Mouse (Mus musculus): ENCODE results near the gene Plscr3.
A peak's percentile ranks its signal among the peaks of the same experiment; 100 is the strongest.
"Not testable (repeated sequence)": the region's sequence is repeated elsewhere in the genome, so short reads cannot be mapped to it uniquely, and the experiment has no call there.

Gene Plscr3

GRCm38 (mm10) chr11:69833554-69833953, 12.6 kb upstream of the Plscr3 start:
- no peak for DNase-seq (ENCODE audit: low read depth)

- no peak for DNase-seq (ENCODE audit: low read depth)
Measured at GRCm38 (mm10) chr11:69834001-69834549, 12.1 kb upstream of the Plscr3 start.

- no peak for DNase-seq (ENCODE audit: low read depth)
Measured at GRCm38 (mm10) chr11:69835326-69835965, 10.7 kb upstream of the Plscr3 start.

GRCm38 (mm10) chr11:69835966-69836335, 10.2 kb upstream of the Plscr3 start:
- DNase-seq (ENCODE audit: low read depth), result no peak

GRCm38 (mm10) chr11:69836703-69837576, 9.2 kb upstream of the Plscr3 start:
- DNase-seq (ENCODE audit: low read depth), result no peak

- peak; percentile 57 for DNase-seq (ENCODE audit: low read depth)
Measured at GRCm38 (mm10) chr11:69837604-69837951, 8.6 kb upstream of the Plscr3 start, which contains the start of gene Nlgn2. TSS of gene Nlgn2 (minus strand) at chr11:69837784.

GRCm38 (mm10) chr11:69837952-69838713, 8.0 kb upstream of the Plscr3 start, which contains the start of gene Tmem256:
TSS of gene Tmem256 (plus strand) at chr11:69838514.
- DNase-seq (ENCODE audit: low read depth), result peak; percentile 98

GRCm38 (mm10) chr11:69838714-69839104, 7.5 kb upstream of the Plscr3 start:
- no peak for DNase-seq (ENCODE audit: low read depth)

GRCm38 (mm10) chr11:69846738-69847688, 837 bp downstream of the Plscr3 start:
- no peak for DNase-seq (ENCODE audit: low read depth)

- no peak for DNase-seq (ENCODE audit: low read depth)
Measured at GRCm38 (mm10) chr11:69848021-69848420, 1.8 kb downstream of the Plscr3 start.

- no peak for DNase-seq (ENCODE audit: low read depth)
Measured at GRCm38 (mm10) chr11:69849128-69849527, 3.0 kb downstream of the Plscr3 start.

- no peak for DNase-seq (ENCODE audit: low read depth)
Measured at GRCm38 (mm10) chr11:69849884-69850283, 3.7 kb downstream of the Plscr3 start.

- no peak for DNase-seq (ENCODE audit: low read depth)
Measured at GRCm38 (mm10) chr11:69850754-69851153, 4.6 kb downstream of the Plscr3 start.

- peak; percentile 73 for DNase-seq (ENCODE audit: low read depth)
Measured at GRCm38 (mm10) chr11:69853994-69854393, 7.8 kb downstream of the Plscr3 start.

GRCm38 (mm10) chr11:69854680-69855079, 8.5 kb downstream of the Plscr3 start:
- DNase-seq (ENCODE audit: low read depth), result no peak

GRCm38 (mm10) chr11:69855347-69855746, 9.2 kb downstream of the Plscr3 start:
- DNase-seq (ENCODE audit: low read depth), result no peak

GRCm38 (mm10) chr11:69858113-69858998, 12.2 kb downstream of the Plscr3 start, which contains the start of gene Tnk1:
TSS of gene Tnk1 (minus strand) at chr11:69858730.
- no peak for DNase-seq (ENCODE audit: low read depth)

- DNase-seq (ENCODE audit: low read depth), result not testable (repeated sequence)
Measured at GRCm38 (mm10) chr11:69863729-69864128, 17.6 kb downstream of the Plscr3 start.

GRCm38 (mm10) chr11:69864138-69864860, 18.1 kb downstream of the Plscr3 start:
- DNase-seq (ENCODE audit: low read depth), result no peak
